Mouse (Mus musculus) forebrain, embryonic 14.5 days (tissue): Measurements from ENCODE around the gene Shisa3. TPM values are rescaled to one million over a fixed set of nuclear protein-coding genes. Genes with fewer than 3 reads are reported as not detected.

Experiments
- microRNA-seq: library from miRNA; unstranded; fragments of <30 nt; microRNA quantifications from one replicate; pipeline ENCODE4, GENCODE M21; 2016
- polyA plus RNA-seq: library from polyadenylated mRNA; unstranded; fragments of >200 nt; fragmentation: Nextera tagmentation; extraction: Ambion mirVana; gene quantifications from 2 replicates; pipeline ENCODE4 v1.2.1, GENCODE M21; 2014

The Shisa3 gene
- polyA plus RNA-seq, 1 experiment from 2014 or later: 0.04 TPM

Small RNA genes lying within 50 kb of the gene (microRNA-seq; reads per million reads assigned to microRNA genes)
- gene Gm23617: not detected

Other genes with a start within 250 kb of the Shisa3 start
- gene Bend4, start 179.6 kb upstream of the Shisa3 start, polyA plus RNA-seq: 5.5 and 7.7 TPM in 2 replicates
- 24.2 and 30.2 TPM in 2 replicates for gene Atp8a1, start 239.6 kb downstream of the Shisa3 start, polyA plus RNA-seq